Mouse (Mus musculus) right cerebral cortex, adult 18-20 months (tissue): ENCODE data around the gene Adam15.

Experiments
- DNase-seq: peaks from one replicate; pipeline ENCODE4 v3.0.0; 2022; ENCODE audit warnings: mixed read lengths

Adam15 gene

DNA sequence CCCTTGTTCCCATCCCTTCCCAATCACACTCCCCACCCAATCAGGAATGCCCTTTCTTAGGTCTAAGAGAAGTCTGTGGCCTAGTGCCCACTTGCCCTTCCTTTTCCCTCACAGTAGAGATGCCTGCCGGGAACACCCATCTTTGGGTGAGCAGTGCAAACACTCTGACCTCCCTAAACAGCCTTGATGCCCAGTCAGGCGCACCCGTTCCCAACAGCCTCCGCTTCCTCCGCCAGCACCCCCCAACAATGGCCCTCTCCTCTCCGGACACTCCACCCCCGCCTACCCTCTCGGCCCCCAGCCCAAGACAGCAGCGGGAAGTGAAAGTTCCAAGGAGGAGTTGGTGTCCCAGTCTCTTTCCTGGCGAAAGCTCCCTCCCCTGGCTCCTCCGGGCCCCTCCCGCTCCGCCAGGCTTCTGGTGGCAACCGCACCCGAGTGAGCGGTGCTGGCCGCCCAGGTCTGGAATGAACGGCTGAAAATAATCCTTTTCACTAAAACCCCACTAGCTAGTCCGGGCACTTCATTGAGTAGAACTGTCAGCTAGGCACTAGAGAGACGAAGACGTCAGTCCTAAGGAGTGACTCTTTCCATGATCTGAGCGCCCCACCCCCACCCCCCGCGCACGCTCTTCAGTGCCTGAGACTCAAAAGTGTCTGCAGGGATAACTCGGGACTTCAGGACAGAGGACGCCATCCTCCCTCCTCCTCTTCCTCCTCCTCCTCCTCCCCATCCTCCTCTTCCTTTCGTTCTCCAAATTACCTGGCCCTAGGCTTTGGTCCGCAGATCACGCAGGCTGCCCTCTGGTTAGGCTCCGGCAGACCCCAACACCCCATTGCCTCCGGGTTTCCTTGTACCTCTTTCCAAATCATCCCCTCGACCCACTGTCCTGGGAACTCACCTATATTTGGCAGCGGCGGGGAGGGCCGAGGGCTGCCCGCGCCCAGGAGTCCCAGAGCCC, 606 bp downstream of the Adam15 start:
- DNase-seq = no peak

DNA sequence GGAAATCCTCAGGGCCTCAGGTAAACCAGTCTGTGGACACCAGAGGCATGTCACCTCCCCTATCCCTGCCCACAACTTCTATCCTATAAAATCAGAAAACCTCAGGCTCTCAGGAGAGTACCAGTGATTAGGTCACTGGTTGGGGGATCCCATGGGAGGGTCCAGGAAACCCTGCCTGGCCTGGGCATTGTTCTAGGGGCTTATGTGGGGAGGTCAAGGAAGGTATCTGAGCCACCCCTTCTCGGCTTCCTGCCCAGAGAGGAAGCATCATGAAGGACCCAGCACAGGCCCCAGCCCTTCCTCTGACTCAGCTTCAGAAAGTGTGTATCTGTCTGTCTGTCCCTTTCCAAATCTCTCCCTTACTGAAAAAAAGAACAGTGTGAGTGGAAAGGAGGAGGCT, 1.9 kb downstream of the Adam15 start:
- DNase-seq = no peak

DNA sequence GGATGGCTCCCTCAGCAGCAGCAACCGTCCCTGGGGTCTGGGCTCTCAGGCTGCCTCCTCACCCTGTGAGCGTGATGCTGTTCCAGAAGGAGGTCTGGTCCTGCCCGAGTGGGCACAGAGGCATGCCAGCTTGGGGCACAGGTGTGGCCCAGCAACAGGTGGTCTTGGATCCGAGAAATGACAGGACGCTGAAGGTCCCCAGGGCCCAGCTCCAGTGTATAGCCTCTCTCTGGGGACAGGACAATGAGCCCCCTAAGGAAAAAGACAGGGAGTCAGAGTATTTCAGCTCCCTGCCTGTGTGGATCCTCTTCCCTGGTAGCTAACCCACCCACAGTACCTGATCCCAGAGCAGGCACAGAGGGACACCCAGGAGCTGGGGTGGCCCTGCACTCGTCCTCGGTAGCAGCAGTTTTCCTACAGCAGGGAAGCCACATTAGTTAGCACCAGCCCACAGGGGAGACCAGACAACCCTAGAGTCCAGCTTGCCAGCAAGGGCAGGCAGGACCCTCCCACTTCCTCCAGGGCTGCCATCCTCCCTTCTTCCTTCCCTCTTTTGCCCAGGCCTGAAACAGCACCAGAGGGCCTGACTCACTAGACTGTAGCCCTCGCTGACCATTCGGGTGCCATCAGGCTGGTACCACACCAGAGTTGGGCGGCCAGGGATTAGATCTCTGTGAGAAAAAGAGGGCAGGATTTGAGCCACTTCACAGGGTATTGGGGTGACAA, 2.8 kb downstream of the Adam15 start:
- DNase-seq = no peak

DNA sequence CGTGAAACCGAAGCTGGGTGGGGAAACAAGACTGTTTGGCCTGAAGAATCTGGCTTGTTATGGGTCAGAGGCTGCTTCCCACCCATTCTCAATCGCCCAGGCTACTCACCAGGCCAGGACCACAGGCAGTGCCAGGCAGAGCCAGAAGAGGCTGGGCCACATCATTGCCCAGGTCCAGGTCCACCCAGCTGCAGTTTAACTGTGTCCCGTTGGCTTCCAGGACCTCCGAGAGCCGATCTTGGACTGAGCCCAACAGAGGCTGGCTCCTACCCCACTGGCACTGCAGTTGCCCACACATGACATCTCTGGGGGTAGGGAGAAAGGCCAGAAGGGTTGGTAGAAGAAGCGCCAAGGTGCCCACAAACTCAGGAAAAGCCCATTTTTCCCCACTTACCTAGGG, 6.5 kb downstream of the Adam15 start:
- no peak for DNase-seq

DNA sequence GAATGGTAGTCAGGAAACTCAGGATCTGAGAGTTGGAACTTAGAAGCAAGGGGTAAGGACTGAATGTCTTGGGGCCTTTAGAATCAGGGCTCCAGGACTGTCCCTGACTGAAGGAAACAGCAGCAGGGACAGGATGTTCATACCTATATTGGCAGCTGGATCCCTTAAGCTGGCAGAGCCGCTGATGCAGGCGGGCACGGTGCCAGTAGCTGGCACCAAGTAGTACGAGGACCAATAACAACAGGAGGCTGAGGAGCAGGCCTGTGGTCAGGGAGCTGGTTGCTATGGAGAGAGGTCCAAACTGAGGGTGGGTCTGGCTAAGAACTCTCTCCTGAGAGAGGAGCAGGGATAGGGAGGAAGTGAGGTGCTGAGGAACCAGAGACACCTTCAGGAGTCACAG, 8.0 kb downstream of the Adam15 start:
- no peak for DNase-seq

DNA sequence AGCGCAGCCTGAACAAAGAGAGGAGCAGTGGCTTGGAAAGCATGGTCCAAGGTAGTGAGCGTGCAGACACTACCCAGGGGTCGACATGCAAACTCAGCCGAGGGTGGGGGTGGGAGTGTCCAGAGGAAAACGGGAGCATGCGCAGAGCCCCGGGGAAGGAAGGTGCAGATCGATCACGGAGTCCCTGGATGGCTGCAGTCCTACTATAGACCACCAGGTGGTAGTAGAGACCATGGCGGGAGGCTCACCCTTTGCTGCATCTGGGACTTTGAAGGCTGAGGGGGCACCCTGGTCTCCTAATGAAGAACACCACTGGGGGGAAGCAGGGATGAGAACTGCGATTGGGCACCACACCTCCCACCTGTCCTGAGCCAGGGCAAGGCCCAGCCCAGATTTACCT, 9.3 kb downstream of the Adam15 start:
- DNase-seq = peak; percentile 69

DNA sequence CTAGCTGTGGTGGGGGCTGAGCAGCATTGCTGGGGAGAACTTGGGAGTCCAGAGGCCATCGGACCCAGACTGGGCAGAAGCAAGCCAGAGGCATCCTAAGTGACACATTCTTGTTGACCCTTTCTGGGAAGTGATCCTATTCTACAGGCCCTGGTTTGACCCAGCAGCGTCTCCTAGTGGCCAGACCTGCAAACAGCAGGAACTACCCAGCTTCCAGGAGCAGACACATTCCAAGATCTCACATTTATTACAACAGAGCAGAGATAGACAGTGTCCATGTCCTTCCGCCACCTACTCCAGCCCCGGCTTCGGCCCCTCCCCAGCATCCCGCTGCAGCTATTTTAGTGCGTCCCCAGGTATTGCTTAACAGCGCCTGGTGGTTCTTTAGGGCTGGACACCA, 10.4 kb downstream of the Adam15 start:
- peak; percentile 45 for DNase-seq

DNA sequence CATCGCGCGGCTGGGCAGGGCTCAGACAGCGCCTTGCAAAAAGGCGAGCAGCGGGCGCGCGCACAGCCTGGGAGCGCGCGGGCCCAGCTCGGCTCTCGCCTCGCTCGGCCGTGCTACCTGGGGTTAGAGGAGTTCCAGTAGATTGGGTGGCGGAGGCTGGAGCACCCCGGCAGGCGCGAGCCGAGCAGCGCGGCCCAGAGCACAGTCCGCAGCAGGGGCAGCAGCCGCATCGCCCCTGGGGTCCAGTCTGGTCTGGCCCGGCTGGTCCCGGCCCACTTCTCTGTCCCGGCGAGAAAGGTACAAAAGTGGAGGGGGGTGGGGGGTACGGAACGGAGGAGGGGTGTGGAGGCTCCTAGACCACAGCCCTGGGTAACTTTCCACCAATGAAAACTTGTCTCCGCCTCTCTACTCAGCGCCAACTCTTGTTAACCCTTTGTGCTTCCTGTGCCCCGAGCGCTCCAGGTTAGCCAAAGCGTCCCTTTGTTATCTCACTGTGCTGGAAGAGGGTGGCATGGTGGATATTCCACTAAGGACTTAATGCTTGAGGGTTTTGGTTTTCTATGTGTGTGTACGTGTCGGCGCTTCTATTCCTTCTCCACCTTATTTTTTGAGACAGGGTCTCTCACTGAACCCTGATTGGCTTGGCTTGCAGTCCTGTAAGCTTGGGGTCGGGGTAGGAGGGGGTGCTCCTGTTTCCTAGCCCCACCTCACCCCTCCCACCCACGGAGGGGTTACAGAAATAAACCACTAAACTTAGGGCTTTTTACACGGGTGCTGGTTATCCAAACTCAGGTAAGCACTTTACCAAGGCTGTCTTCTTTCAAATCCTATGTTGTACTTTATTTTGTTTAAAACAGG, 11.8 kb downstream of the Adam15 start, which contains the start of gene Efna4:
Gene Efna4, minus strand, starts transcription at position 308 of the 858 bp plus-strand sequence.
- no peak for DNase-seq

DNA sequence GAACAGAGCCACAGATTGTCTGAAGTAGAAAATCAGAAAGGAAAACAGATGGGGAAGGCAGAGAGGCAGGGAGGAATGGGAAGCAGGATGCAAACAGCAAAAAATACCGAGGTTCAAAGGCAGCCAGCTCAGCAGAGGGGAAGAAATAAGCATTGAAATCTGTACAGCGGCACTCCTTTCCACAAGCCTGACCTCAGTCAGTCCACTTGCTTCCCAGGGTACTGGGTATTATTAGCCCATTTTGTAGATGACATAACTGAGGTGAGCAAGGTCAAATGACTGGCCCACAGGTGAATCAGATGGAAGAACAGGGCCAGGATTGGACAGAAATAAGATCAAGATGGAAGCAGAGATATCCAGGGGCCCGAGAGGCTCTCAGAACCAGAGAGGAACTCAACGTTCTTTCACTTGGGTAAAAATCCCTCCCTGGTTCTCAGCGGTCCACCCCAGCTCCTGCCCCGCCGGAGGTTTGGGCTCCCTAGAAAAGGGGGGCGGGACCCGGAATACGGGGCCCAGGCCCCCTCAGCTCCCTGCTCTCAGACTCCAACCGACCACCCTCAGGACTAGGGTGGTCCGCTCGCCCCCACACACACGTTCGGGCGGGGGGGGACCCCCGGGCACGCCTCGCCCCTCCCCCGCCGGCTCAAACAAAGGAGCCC, 12.6 kb downstream of the Adam15 start:
- DNase-seq = no peak

DNA sequence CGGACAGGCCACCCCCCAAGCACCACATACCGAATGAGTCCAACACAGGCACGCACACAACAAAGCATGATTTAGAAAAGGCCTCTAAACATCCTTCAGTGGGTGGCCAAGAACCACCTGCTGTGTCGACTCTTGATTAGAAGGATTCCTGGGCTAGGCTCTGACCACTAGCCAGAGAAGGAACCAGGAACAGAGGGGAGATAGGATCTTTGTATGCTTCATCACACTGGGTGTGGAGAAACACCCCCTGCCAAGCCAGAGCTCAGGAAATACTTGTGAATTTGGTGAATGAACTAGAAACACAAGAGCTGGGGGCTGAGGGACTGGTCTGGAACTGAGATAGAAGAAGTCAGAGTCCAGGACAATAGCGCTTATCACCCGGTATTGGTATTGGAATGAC, 13.3 kb downstream of the Adam15 start:
- no peak for DNase-seq

DNA sequence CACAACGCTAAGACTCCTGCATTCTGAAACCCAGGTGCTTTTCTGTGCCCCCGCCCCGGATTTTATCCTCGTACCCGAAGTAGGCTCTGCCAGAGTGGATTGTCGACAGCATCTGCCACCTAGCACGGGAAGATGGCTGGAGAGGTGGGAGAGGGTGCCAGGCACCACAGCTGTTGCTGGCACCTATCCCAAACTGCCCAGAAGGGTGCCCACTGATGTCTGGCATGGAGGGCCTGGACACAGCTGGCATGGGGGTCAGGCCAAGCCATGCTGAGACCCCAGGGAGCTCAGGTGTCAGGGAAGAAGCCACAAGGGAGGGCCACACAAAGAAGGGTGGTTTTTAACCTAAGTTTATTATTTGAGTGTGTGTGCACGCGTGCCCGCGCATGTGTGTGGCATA, 16.7 kb downstream of the Adam15 start:
- no peak for DNase-seq

DNA sequence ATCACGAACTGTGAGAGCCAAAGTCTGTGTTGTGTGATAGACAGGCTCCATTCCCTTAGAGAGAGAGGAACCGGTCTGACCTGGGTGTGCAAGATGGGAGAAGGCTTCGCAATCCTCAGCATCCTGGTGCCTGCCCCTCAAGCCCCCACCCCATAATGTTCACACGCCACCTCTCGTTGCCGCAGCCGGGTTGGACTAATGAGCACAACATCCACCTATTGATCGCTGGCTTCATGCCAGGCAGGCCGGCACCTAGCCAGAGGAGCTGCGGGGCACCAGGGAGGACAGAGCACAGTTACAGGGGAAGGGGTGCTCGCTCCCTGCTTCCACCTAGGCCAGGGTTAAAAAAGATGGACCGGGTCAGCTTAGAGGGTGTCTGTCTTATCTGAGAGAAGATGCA, 17.3 kb downstream of the Adam15 start:
- DNase-seq = no peak

DNA sequence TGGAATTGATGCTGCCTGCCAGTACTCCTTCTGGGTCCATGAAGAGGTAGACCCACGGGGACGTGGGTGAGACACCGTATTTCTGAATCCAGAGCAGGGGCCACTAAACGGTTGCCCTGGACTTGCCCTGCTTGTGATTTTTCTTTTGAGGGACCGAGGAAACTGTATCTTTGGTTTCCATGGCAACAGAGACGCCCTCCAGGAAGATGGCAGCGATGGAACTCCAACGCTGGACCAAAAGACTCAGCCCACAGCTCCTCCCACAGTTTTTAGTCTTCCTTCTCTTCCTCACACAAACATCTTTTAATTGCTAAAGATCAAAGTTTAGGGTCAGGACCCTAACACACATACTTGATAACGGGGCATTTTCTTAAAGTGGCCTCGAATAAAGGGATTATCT, 17.8 kb downstream of the Adam15 start:
- DNase-seq = no peak

DNA sequence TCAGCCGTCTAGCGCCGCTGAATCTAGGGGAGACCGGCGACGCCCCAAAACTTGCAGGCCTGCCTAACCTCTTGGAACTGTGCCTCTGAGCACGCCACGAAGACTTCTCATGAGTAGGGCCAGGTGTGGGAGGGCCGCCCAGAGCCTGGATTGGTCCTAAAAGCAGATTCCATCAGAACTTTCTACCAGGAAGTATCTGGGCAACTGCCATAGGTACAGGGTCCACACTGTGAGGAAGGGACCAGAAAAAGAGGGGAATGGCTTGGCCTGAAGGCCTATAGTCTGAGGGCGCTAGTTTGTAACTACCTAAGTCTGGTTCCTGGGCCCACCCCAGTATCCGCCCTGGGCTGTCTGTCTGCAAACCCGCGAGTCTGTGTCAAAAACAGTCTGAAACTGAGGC, 18.2 kb downstream of the Adam15 start:
- no peak for DNase-seq

DNA sequence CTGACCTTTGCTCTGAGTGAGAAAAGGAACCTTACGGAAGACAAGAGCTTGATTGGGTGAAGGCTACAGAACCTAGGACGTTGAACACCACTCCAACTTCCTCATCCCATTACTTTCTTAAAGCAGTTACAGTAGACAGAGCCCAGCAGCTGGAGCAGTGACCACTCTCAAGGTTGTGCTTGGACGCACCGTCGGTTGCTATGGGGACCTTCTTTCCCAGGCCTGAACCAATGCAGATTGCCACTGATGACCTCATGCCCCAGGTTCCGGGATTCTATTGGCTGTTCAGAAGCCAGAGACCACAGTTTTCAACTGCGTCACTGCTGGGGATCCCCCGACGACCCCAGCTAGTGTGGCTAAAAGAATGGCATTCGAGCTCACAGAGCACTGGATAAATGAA, 18.8 kb downstream of the Adam15 start:
- no peak for DNase-seq

DNA sequence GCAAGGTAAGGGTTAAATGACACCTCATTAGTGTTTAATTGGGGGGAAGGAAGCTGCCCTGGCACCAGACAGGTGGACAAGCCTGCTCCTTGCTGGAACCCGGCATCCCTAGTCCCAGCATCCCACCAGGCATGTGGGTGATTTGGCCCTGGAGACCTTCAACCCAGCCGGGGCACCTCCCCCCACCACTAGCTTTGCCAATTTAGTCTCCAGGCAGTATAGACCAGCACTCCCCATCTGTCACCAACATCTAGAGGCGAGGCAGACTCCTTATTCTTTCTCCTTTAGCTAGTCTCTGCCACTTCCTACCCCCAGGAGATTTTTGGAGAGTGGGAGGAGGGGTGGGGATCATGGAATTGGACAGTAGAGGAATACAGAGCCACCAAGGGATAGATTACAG, 19.4 kb downstream of the Adam15 start:
- no peak for DNase-seq

DNA sequence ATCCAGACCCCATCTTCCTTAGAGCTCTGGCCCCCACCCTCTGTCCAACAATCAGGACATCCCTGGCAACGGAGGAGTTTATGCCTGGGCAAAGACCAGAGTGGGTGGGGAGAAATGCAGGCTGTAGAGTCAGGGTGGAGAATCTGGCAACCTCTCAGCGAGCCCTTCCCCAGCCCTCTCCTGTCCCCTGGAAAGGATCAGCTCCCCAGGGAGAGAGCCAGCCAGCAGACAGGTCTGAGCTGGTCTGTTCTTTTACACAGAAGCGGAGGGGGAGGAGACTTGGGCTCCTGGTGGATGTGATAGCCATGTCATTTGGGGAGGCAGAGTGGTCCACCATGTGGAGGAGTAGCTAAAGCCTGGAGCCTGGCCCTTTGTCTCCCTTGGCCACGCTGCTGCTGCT, 21.2 kb downstream of the Adam15 start:
- DNase-seq = no peak

DNA sequence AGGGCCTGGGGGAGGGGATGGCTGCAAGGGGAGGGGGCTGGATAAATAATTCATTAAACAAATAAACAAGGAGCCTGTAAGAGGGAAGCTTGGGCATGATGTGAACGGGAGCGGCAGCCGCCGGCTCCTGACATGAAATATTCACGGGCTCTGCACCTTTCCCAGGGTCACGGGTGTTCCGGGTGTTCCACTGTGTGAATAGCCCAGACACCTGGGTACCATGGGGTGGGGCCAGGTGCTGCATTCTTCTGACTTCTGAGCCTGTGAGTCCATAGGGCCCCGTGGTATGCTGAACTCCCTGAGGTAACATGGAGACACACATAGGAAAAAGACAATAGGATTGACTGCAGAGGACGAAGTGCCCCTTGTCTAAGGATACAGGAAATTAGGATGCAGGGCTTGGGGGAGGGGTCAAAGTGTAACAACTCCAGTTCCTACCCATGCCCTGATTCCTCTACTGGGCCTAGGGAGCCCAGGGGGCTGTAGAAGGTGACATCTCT, 22.4 kb downstream of the Adam15 start:
- no peak for DNase-seq

DNA sequence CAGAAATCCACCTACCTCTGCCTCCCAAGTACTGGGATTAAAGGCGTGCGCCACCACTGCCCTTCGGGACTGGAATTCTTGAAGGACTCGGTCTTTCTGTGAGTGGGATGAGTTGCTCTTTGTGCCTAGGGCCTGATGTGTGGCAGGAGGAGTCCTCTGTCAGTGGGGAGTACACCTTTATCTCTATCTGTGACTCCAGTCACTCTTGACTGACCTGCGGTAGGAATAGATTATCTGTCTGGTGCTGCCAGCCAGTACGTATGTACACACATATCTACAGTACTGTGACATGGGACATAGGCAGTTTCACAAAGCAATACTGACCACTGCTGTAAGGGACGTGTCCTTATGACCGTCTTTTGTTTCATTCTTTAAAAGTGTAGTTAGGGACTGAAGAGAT, 23.9 kb downstream of the Adam15 start:
- no peak for DNase-seq

DNA sequence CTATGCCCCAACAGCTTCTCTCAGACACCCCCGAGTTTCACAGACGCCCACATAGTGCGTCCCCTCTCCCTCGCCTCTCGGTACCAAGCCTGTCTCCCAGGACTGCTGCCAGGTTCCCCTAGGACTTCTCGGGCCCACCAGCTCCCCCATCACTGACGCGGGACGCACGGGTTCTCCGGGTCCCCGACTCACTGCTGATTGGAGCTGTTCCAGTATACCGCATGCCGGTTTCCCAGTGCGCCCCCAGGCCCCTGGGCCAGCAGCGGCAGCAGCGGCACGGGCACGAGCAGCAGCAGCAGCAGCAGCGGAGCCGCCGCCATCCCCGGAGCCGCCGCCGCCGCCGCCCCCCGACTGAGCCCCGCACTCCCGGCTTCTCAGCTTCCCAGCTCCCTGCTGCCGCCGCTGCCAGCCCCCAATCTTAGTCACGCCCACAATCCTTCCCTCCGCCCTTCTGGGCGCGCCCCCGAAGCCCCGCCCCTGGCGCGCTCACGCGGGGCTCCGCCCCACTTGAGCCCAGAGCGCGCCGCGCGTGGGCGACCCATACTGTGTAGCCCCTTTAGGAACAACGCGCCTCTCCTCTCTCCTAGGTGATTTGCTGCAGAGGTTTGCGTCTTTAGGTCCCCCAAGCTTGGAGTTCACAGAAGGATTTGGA, 27.2 kb downstream of the Adam15 start, which contains the start of gene Efna3:
Gene Efna3, minus strand, starts transcription at position 452 of the 652 bp plus-strand sequence.
- DNase-seq = peak; percentile 91

DNA sequence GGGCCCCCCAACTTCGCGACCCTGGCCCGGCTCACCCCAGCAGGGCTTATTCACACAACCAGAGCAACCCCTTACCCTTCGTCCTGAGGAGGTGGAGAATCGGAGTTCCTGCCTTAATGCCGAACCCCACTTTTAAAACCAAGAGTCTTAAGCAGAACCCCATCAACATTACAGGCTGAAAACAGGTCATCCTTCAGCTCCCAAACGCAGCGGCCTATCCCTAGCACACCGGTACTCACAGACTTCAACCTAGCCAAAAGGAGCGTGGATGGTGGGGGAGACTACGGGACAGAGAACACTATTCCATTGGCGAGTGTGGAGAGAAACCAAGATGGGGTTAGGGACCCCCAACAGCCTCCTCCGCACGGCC, 27.7 kb downstream of the Adam15 start:
- DNase-seq = no peak
